Mouse (Mus musculus) olfactory bulb, adult 2 months (tissue): ENCODE measurements around the gene Stpg1.

Experiments
- CTCF ChIP-seq: fragments of 200-500 bp; IDR thresholded peaks from 2 replicates; pipeline ENCODE4 v1.5.1; 2012; ENCODE audit warnings: low read depth, mild to moderate bottlenecking, low read length, moderate library complexity; ENCODE audit not compliant: insufficient read depth
- POLR2A ChIP-seq: fragments of 200-500 bp; IDR thresholded peaks from 2 replicates; pipeline ENCODE4 v1.6.1; 2012; ENCODE audit warnings: mild to moderate bottlenecking, low read depth, low read length, moderate library complexity; ENCODE audit not compliant: insufficient read depth

DNA sequence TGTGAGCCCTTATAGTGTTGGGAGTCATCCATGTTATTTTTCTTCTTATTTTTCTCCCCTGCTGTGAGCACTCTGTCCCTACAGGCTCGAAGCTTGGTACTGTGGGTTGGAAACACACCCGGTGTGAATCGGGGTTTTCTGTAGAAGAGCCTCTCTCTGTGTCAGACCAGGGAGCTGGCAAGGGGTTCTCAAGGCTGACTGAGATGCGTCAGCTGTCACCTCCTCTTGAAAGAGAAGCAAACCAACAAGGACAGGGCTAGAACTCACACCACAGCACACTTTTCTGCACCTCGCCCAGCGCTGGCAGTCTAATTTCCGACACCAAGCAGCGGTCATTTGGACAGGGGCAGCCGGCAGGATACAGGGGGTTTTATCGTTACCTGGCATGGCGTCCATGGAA is 31.2 kb upstream of the Stpg1 start:
- TF ChIP-seq POLR2A (no peak), CTCF (no peak)
